Mouse (Mus musculus): ENCODE results near the gene Vcam1.

Vcam1 gene

DNA sequence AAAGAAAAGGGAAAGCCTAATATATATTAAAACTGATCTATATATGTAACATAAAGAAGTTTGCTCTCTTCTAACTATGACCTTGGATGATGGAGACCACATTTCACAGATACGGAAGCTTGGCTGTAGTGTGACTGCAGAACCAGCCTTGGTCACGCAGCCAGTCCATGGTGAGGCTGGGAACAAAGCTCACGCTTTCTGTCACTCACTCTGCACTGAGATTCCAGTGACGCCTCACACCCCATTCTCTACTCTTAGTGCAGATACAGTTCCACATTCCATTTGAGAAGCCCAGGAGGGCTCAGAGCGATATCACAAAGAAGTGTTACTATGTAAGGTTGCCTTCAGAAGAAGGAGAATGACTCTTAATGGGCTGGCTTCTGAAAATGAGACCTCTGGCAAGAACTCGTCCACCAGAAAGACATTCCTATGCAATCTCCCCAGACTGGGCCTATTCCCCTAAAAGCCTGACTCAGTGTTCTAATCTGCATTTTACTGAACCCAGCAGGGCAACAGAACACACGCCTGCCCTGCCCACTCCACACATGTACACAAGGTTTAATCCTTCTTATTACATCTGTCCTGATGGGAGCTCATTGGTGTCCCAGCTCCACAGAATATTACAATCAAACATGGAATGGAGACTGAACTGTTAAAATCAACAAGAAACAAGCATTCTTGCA is 2.8 kb downstream of the Vcam1 start:
- no peak for DNase-seq

DNA sequence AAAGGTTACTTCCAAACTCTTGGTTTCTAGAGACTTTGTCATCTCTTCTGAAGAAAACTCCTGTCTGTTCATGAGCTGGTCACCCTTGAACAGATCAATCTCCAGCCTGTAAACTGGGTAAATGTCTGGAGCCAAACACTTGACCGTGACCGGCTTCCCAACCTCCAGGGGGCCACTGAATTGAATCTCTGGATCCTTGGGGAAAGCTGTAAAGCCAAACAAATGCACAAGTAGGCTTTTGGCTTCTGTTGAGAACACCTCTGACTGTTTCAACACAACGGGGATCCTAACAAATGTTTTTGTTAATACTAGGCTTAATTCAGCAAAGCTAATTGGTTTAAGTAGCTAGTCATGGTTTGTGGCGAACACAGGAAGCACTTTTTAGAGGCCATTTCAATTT is 3.4 kb downstream of the Vcam1 start:
- no peak for DNase-seq

DNA sequence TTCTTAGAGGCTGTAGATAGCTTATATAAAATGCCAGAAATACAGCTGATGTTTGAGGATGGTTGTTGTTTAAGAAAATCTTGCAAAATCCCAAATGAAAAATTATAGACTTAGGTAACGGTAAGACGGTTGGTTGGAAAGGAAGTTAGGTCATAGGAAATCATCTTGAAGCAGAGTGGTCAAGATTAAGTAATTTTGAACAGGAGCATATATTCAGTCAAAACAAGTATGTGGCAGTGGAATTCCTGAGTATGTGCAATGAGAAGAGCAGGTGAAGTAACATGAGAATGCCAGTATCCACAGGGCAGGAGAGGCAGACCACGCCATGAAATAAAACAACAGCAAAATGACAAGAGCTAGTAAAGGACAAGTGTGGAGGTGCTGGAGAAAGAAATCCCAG is 5.7 kb downstream of the Vcam1 start:
- DNase-seq = no peak

DNA sequence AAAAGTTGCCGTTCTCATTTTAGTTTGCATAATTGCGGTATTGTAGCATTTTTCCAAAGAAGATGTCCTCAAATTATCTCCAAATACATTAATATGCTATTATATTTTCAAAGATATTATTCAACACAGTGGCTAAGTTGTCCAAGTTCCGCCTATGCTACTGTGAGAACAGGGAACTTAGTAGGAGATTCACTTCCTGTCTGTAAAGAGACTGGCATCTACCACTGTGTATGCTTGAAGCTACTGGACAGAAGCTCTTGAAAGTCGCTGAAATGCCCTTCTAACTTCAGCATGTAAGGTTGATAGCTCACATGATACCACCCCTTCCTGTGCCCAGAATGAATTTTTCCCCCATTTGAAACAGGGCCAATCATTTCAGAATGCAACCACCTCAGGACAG is 6.8 kb downstream of the Vcam1 start:
- no peak for DNase-seq

DNA sequence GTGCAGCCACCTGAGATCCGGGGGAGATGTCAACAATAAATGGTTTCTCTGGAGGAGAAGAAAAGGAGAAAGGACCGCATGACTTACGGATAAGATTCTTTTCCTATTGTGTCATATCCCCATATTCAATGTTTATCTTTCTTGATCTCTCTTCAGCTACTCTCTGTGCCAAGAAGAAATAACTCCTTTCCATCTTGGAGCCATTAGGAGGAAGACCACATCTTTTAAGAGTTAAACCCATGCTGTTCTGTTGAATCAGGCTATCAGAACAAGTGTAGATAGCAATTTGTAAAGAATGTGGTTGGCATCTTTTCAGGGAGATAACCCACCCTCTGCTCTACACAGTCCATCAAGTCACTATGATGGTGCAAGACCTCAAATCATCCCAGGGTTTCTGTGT is 8.5 kb downstream of the Vcam1 start:
- no peak for DNase-seq

DNA sequence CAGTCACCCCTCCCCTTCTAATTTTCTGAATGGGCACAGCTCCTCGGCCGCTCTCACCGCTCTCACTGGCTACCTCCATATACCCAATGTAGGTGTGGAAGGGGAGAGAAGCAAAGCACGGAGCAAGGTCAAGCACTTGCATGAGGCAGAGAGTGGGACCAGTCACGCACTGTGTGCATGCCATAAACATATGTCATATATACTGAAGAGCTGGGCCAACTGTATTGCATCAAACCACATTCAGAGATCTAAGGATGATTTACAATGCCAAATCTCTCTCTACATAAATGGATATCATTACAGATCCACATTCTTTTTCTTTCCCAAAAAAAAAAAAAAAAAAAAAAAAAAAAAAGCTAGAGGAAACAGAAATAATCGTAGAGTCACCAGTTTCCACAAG is 9.1 kb downstream of the Vcam1 start:
- no peak for DNase-seq

DNA sequence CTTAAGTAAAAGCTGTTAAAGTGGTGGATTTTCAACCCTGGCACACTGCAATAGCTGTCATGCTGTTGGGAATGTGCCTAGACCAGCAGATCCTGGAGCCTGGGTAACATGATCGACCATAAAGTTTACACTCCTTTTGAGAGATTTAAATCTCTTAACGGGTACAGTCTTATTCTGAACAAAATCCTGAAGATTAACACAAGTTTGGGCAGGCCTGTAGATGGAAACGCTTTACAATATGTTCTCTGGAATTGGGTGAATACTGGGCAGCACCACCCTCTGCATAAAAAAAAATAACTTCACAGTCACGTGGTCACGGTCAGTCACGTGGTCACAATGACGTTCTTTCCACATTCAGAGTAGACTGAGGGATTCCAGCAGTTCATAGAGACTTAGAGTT is 10.3 kb downstream of the Vcam1 start:
- DNase-seq = no peak

DNA sequence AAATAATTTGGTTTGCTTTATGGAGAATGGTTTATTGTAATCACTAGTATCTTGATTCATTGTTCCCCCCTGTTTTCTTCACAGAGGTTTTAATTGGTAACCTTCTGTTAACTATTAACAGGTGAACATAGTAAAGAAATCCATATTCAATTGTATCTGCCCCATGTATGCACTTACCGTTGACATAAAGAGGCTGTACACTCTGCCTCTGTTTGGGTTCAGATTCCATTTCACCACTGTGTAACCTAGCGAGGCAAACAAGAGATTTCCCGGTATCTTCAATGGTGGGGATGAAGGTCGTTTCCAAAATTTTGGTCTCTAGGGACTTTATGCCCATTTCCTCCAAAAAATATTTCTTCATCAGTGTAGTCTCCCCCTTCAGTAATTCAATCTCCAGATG is 12.4 kb downstream of the Vcam1 start:
- DNase-seq = no peak

DNA sequence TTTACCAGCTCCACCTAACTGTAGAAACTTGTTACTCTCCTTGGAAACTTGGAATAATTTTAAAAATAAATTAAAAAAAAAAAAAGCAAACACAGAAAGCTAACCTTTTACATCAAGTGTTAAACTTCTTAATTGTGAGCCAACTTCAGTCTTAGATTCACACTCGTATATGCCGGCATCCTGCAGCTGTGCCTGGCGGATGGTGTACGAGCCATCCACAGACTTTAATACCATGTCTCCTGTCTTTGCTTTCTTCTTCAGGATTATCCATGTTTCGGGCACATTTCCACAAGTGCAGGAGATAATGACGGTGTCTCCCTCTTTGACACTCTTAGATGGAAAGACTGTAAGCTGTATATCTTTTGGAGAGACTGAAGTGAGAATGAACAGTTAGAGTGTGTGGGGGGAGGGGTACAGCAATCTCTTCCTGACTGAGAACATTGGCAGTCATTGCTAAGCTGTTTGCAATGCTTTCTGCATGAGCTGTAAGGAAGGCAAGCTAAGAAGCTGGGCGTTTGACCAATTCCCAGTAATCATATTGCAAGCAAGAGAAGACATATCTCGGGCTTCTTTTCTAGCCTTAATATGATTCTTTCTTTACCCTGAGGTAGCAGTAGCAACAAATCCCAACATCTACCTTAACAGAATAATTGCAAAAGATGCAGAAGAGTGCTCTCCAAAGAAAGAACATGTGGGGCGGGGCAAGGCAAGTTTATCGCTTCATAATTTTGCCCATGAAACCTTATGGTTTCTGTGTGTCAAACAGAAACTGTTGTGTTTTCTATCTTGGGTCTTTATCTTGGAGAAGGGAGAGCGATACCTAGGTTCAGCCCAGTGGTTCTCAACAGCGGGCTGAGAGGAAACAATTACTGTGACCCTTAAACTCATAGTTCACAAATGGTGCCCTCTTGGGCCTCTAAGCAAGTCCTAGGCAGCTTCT is 15.0 kb downstream of the Vcam1 start:
- DNase-seq = no peak

DNA sequence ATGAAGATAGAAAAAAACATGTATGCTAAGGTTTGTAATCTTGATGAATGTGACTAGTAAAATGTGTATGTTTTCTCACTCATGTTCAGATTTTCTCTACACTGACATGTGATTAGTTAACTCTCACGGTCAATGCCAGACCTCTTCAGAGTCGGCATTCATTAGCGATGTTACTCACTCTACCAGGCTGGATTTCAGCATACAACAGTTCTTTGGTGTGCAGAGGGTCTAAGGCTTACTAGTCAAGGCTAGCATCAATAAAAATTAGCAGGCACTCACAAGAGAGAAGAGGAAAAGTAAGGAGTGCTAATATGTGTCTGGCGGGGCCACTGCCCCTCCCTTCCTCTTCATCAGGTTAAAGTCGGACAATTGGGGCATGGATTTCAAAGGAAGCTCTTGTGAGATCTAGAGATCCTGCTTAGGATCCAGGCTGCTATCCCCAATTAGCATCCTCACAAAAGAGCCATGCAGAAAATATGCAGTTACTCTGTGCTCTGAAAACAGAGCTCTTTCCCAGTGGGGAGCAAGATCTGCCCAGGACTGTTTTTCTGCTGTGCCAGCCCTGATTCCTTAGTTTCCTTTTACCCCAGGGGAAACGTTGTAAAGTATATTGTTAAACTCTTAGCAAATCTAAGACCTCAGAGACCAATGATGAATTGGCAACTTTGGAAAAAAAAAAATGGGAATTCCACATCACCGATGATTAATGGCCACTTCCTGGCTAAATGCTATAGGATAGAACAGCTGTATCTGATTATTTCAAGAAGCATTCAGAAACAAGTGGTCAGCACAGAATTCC is 15.8 kb downstream of the Vcam1 start:
- DNase-seq = no peak

DNA sequence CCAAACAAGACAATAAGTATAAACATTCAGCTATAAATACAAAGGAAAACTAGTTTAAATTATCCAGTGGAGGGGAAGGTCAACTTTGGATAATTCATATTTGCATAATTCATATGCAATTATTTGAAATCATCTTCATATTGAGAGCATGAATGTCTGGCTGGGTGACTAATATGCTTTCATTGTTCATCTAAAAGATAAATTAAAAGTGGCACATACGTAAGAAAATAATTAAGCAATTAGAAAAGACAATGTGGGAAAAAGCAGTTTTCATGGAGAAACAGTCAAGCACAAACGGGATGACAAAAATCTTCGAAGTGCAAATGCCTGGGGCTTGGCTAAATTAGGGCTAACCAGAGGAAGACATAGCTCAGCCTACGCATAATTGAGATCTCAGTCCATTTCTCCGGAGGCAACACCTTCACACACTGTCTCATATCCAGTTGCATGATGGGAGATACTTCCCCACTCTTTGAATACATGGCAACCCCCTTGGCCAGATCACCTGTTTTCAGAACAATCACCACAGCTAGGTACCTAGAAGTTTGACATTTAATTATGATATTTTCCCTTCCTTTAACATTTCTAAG is 16.6 kb downstream of the Vcam1 start:
- DNase-seq = no peak

DNA sequence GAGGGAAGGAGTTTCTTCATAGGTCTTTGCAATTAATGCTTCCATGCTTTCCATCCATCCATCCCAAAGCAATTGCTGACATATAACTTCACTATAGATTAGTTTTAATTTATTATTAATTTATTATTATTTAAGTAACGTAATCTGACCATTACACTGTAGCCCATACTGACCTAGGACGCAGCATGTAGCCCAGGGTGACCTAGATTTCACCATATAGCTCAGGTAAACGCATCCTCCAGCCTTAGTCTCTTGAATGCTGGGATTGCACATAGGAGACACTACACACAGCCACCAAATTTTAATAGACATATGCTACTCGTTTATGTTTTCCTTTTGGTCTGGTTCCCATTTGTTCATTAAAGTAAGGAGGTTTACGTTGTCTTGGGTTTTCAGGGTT is 23.8 kb downstream of the Vcam1 start:
- DNase-seq = no peak

DNA sequence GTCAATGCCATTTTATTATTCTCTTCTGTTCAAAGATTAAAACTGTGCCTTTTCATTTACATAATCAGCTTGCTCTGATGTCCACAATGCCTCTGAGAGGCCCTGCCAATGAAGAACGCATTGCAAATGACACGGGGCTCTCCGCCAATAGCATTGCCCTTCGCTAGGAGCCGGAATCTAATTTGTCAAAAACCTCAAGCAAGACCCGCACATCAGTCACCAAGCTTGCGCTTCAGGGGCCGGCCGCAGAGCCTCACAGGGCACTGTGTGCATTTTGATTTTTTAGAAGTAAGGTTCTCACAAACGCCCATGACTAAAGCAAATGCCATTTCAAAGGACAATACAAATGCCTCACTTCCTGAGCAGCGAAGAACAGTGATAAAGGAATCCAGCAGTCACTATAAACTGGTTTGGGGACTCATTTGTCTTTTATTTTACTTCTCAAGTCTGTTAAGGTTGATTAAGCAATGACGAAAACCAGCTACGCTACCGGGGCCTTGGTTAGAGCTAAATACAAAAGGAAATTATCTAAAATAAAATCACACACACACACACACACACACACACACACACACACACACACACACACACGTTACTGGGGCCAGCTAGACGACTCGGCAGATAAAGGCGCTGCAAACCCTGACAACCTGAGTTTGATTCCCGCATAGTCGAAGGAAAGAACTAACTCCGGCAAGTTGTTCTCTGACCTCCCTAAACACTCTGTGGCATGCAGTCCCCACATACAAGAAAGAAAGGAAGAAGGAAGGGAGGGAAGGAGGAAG is 24.4 kb downstream of the Vcam1 start:
- DNase-seq = peak; percentile 60

DNA sequence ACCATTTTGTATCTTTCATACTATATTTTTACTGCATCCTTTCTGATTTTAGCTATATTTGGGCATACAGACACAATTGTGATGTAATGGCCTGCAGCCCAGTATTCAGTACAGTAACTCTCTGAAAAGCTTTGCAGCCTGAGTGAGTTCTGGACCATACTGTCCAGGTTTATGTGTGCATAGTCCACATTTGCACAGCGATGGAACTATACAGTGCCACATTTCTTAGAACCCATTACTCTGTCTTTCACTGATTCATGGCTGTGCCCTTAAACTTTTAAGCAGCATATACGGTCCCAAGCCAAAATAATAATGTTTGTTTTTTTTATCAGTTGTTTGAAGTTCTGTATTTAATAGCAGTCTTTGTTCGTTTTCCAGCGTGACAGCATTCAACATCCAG is 25.2 kb downstream of the Vcam1 start:
- DNase-seq = no peak

DNA sequence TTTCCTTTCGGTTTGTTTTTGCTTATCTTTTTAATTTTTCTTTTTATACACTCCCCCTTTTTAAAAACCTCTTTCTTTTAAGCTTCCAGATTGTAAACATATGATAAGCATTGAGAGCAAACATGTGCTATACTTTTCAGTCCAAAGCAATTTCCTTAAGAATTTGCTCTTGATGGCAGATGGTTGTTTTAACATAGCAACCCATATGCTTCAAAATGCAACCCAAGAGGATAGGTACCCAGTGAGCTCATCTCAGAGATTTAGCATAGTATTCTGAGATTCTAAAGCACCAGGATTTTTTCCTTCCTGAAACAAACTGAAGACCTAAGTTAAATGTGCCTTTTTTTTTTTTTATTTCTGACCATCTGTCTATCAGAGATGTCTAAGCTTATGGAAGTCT is 28.6 kb downstream of the Vcam1 start:
- DNase-seq = no peak

DNA sequence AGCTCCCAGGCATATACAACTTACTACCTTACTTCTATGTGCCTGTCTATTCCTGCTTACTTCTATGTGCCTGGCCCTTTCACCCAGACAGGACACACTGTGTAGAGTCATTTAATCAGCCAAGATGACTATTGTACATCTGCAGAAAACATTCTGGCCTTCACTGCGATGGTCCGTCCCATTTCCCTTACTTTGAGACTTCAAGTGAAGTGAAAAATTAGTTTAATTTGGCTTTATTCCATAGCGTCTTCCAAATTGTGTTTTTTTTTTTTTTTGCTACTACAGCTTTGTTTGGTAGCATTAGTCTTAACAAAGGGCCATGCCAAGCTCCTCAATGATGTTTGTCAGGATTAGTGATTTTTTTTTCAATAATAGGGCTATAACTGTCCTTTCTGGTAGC is 33.6 kb downstream of the Vcam1 start:
- DNase-seq = no peak

DNA sequence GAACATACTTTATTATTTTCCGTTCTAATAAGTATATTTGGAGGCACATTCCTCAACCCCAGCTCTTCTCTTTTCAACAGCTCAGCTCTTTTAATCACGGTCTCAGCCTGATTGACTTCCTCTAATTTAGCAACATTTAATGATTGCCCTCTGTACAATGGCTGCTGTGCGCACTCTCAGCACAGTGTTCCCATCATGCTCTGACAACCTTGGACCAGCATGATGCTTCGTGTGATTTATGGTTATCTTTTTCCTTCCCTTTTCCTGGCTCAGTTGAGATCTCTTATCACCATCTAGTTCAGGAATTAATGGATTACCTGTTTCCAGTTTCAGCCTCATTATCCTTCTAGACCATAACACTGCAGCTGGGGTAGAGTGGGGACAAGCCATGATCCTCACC is 34.2 kb downstream of the Vcam1 start:
- DNase-seq = no peak

DNA sequence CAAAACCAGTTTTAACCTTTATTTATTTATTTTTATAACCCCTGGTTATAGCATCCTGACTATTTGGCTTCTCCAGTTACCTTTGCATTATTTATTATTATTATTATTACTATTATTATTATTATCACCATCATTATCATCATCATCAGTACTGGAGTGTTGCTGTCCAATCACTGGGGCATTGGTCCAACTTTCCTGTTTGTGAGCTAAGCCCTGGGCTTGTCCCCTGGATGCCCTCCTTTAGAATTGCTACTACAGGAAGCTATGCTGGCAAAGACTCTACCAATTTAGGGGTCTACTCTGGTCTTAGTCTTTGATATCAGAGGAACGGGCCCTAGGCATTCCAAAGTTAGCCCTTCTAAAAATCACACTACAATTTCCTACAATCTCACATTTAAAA is 34.6 kb downstream of the Vcam1 start:
- DNase-seq = no peak

DNA sequence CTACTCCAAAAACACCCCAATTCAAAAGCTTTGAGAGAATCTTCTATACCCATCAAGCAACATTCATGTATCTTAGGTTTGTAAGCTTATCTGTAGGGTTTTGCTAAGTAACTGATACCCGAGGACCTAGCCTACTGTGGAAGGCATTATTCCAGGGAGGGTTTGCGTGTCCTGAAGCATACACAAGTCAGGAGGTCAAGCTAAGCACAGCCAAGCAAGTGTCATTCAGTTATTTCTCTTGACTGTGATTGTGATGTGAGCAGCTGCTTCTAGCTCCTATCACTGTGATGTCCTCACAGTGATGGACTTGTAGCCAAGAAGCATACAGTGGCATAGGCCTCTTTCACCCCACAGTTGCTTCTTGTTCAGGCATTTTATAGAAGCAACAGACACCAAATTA is 35.2 kb downstream of the Vcam1 start:
- no peak for DNase-seq

DNA sequence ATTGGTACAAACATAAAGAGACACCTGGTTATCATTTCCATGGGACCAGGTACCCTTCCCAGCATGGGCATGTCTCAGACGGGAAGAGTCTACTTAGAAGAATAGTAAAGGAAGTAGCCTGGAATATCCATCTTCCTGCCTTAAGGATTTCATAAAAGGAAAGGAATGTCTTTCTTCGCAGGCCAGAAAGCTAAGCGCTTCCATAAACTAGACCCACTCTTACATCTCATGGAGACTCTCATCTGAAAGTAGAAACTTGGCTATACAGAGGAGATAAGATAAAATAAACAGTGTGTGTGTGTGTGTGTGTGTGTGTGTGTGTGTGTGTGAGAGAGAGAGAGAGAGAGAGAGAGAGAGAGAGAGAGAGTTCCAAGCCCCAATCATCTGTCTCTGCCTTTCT is 36.9 kb downstream of the Vcam1 start:
- no peak for DNase-seq

DNA sequence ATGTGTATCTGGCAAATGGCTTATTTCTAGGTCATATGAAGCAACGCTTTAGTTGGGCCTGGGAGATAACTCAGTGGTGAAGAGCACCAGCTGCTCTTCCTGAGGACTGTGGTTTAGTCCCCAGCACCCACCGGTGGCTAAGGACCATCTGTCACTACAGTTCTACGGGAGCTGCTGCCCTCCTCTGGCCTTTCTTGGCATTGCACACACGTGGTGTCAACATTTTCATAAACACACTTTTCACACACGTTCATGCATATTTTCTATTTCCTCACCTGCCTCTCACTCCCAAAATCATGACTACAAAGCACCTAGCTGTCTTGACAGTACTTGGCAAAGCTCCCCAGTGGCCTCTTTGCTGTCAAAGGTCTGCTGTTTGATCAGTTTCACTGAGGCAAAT is 37.8 kb downstream of the Vcam1 start:
- DNase-seq = no peak

DNA sequence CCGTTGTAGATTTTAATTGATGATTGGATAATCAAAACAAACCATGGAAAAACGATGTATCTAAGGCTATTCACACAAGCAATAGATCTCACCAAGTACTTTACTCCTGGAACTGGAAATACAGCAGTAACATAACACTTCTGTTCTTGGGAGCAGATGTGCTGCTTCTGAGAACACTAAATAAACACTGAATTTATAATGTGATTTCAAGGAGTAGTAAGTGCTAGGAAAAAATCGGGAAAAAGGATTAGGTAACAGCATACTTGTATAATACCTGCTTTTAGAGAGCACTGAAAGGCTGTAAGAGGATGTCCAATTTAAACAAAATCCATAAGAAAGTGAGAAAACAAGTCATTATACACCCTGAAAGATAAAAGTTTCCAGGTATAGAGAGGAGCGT is 43.5 kb downstream of the Vcam1 start:
- no peak for DNase-seq
